Mouse (Mus musculus) brain, embryonic 14.5 days (tissue): ENCODE measurements at regions not wholly inside any gene's neighbourhood (a gene's known extent, or its start where the extent isn't known, plus 50 kb on each side); places are given as distances from the start of the nearest gene placed in this dataset.

Experiments
- CTCF ChIP-seq: fragments of 200-500 bp; IDR thresholded peaks from 2 replicates; pipeline ENCODE4 v1.5.1; 2012; ENCODE audit warnings: inconsistent platforms, mild to moderate bottlenecking, moderate library complexity, borderline replicate concordance; ENCODE audit not compliant: insufficient read depth, insufficient read length; ENCODE audit errors: extremely low read depth
- POLR2A ChIP-seq: fragments of 200-500 bp; IDR thresholded peaks from 2 replicates; pipeline ENCODE4 v1.6.1; 2012; ENCODE audit warnings: mild to moderate bottlenecking, inconsistent platforms, borderline replicate concordance; ENCODE audit not compliant: poor library complexity, insufficient read depth, insufficient read length, severe bottlenecking; ENCODE audit errors: extremely low read depth

GRCm38 (mm10) chr4:139889013-139889412 lies 55.7 kb upstream of the Pax7 start:
- TF ChIP-seq CTCF (no peak), POLR2A (no peak)
